In the genomic region with DNA sequence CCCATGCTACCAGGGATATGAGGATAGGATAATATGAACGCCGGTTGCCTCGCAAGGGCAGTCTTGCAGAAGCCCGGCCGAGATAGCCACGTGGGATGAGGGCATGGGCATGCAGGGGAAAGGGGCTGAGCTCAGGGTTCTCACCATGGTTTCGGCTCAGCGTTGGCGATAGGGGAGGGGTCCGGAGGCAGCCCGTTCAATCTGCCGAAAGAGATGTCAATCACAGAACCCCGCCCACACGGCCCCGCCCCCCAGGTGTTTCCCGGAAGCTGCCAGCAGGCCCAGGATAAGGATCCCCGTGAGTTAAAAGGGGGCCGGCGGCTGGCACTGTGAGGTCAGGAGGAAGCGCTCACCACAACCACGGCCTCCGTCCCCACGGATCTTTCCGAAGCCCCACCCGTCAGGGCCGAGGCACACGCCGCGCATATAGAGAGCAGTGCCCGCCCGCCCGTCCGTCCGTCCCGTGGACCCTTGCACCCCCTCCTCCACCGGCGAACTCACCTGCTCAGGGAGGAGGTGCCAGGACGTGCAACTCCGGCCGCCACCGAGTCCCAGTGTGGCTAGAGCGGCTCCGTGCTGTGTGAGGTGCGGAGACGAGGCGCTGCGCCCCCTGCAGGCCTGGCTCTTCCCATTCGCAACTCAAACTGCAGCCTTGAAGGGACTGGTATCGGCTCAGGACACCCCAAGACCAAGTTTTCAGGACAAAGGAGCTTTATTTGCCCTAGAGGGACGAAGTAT, we compare ENCODE assay signal across 1 mouse cellular context.
TF ChIP-seq lines count a peak whose summit lies in the region.

Gene Rabggta (minus strand): TSS at position 564 of the 738 bp plus-strand sequence.

TF ChIP-seq in CH12.LX, 34 proteins besides CTCF, POLR2A, EP300 and RAD21 (continued from another document):
- TF ChIP-seq MAZ (IDR thresholded peaks at IDR 0.05; ENCODE audit: low read depth, low read length) (peak; percentile 30; the same call in 1 of the 2 replicates), SMC3 (IDR thresholded peaks at IDR 0.05; ENCODE audit: low read depth, low read length) (peak; percentile 15; the same call in 1 of the 2 replicates), NELFE (IDR thresholded peaks at IDR 0.05; ENCODE audit: low read depth, low read length) (peak; percentile 55), JUN (IDR thresholded peaks at IDR 0.05; ENCODE audit: insufficient read depth, low read depth, low read length) (no peak), CHD1 (IDR thresholded peaks at IDR 0.05; ENCODE audit: low read depth, low read length) (no peak), IRF4 (IDR thresholded peaks at IDR 0.05; ENCODE audit: low read depth, low read length) (peak; percentile 67), UBTF (IDR thresholded peaks at IDR 0.05; ENCODE audit: low read depth, low read length) (no peak), TBP (conservative IDR thresholded peaks at IDR 0.05; ENCODE audit: low read depth, low read length) (0 out of 2 replicates have a peak, but pooled peaks have one; percentile 27), MEF2A (IDR thresholded peaks at IDR 0.05; ENCODE audit: borderline replicate concordance, low read depth, low read length) (peak; percentile 48; the same call in 1 of the 2 replicates), PAX5 (IDR thresholded peaks at IDR 0.05; ENCODE audit: low read length) (no peak), E2F4 (IDR thresholded peaks at IDR 0.05; ENCODE audit: insufficient replicate concordance, low read depth, low read length) (no peak), ELF1 (IDR thresholded peaks at IDR 0.05; ENCODE audit: low read depth, low read length) (peak; percentile 90), NRF1 (IDR thresholded peaks at IDR 0.05; ENCODE audit: low read depth, low read length) (peak; percentile 20; the same call in 1 of the 2 replicates), KAT2A (IDR thresholded peaks at IDR 0.05; ENCODE audit: insufficient replicate concordance, low read length) (0 out of 2 replicates have a peak, but pooled peaks have one; percentile 59), RCOR1 (conservative IDR thresholded peaks at IDR 0.05; ENCODE audit: low read depth, low read length) (no peak), ZMIZ1 (IDR thresholded peaks at IDR 0.05; ENCODE audit: low read depth, low read length) (no peak; the same call in 1 of the 2 replicates), MYC (IDR thresholded peaks at IDR 0.05; ENCODE audit: low read depth, low read length) (peak; percentile 90; the same call in 1 of the 2 replicates), ZC3H11A (IDR thresholded peaks at IDR 0.05; ENCODE audit: low read depth, low read length) (no peak), HCFC1 (IDR thresholded peaks at IDR 0.05; ENCODE audit: low read depth, low read length) (peak; percentile 83), MAFK (IDR thresholded peaks at IDR 0.05; ENCODE audit: insufficient replicate concordance, low read length) (no peak), POLR2AphosphoS2 (IDR thresholded peaks at IDR 0.05; ENCODE audit: low read depth, low read length) (no peak), ZNF384 (IDR thresholded peaks at IDR 0.05; ENCODE audit: low read depth, low read length) (no peak), JUND (conservative IDR thresholded peaks at IDR 0.05; ENCODE audit: low read depth, low read length) (no peak), BHLHE40 (IDR thresholded peaks at IDR 0.05; ENCODE audit: low read depth, low read length) (peak; percentile 57; the same call in 1 of the 2 replicates), CHD2 (IDR thresholded peaks at IDR 0.05; ENCODE audit: low read length) (no peak; the same call in 1 of the 2 replicates), ETS1 (conservative IDR thresholded peaks at IDR 0.05; ENCODE audit: low read depth, low read length) (peak; percentile 59; the same call in 1 of the 2 replicates), GABPA (IDR thresholded peaks at IDR 0.05; ENCODE audit: insufficient replicate concordance, low read depth, low read length) (peak; percentile 85), MXI1 (IDR thresholded peaks at IDR 0.05; ENCODE audit: low read depth, low read length) (peak; percentile 95), SIN3A (IDR thresholded peaks at IDR 0.05; ENCODE audit: low read length) (peak; percentile 75), USF2 (conservative IDR thresholded peaks at IDR 0.05; ENCODE audit: low read depth, low read length) (no peak)
